Mouse (Mus musculus): Measurements from ENCODE around the gene Rnf151.

The Rnf151 gene

GRCm38 (mm10) chr17:24717943-24718342 lies at the start of gene Rnf151, which contains the start of gene Rps2:
Rnf151 (minus strand) TSS chr17:24718063.
Rps2 (plus strand) TSS chr17:24718116.
- DNase-seq = no peak

DNA sequence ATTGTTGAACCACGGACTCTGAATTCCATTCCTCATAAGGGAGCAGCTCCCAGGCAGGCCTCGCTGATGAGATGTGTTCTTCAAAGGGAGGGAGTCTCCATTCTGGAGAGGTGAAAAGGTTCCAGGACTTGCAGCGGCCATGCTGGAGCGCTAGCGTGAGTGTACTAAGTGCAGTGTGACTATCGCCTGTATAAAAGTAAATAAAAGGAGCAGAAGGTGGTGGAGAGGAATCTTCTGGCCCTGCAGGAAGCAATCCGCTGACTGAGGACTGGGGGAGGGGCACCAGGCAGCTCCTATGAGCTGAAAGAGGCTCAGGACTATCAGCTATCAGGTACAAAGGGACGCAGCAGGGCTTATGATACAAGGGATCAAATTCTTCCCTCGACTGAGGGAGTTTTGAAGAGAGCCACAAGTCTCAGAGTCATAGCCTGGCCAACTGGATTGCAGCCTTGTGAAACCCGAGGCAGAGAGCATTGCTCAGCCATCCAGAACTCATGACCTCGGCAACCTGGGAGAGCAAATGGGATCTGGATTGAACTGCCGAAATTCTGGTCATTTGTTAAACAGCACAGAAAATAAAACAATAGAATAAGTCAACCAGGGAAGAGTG lies 48.5 kb upstream of the Rnf151 start:
- peak in 1 of 2 experiments; percentile 23 for DNase-seq

- DNase-seq = peak in 1 of 2 experiments; percentile 41
These were observed 47.4 kb upstream of the Rnf151 start for GRCm38 (mm10) chr17:24765016-24765905.

GRCm38 (mm10) chr17:24761121-24761520 lies 43.3 kb upstream of the Rnf151 start:
- DNase-seq = peak in 1 of 2 experiments; percentile 57

DNA sequence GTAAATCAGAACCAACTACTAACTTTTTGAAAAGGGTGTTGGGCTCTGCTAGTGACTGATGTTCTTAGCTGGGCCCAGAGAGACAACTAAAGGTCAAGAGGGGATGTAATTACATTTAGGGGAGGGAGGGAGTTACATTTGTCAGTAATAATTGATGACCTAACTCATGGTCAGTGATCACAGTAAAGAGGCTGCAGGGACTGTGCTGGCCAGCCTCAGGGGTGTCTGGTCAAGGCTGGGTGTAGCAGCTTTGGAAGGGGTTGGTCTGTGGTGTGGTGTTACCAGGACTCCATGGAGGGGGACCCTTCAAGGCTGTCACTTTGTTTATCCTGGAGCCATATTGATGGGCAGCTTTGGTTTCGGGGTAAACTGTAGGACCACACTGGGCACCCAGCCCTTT lies 39.5 kb upstream of the Rnf151 start:
- no peak for DNase-seq

DNA sequence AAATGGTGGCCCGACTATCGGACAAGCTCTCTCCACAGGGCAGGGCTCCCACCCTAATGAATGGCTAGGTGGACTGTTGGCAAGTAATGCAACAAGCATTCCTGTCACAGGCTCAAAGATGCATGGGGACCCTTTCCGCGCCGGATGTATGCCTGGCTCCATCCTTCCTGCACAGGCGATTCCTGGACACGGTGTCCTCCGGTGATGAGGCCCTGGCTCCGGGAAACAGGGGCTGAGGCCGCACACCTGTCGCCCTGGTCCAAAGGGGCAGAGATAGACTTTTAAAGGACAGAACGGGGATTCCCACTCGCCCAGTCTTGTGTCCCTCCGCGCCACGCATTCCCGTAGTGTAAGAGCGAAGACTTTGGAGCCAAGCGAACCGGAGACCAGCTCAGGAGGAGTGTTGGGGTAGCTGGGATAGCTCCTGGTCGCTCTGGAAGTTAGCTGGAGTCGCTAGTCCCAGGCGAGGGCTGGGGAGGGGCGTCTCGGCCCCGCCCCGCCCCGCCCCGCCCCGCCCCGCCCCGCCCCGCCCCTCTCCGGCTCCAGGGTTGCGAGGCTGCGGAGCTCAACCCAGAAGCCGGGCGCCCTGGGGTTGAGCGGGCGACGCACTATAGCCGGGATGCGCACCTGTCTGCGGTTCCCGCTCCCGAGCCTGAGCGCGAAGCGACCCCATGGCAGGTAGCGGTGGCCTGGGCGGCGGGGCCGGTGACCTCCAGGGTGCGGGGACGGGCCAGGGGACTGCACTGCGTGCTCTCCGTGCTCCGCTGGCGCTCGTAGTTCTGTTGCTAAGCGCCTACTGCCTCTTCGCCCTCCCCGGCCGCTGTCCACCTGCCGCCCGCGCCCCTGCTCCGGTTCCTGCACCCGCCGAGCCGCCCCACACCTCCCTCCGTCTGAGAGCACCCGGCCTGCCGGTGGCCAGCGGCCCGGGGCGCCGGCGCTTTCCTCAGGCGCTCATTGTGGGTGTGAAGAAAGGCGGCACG lies 34.8 kb upstream of the Rnf151 start, which contains the start of gene Hs3st6:
Hs3st6 (plus strand) TSS at position 574 of the 980 bp plus-strand sequence.
- no peak for DNase-seq

DNA sequence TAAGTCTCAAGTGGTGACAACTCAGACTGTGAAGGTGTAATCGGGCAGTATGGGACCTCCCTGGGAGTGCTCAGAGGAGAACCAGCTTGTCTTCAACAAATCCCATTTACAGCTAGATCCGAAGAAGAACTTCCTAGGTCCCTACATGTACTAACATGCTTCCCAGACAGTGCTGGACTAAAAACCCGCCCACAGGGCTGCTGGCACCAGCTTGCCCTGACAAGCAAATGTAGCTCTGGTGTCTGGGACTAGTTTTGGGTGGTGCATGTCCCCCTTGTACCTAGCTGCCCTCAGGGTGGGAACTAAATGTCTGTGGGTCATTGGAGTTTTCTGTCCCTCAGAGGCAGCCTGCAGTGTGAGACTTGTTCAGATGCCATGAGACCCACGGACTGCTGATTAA lies 33.7 kb upstream of the Rnf151 start:
- DNase-seq = no peak

DNA sequence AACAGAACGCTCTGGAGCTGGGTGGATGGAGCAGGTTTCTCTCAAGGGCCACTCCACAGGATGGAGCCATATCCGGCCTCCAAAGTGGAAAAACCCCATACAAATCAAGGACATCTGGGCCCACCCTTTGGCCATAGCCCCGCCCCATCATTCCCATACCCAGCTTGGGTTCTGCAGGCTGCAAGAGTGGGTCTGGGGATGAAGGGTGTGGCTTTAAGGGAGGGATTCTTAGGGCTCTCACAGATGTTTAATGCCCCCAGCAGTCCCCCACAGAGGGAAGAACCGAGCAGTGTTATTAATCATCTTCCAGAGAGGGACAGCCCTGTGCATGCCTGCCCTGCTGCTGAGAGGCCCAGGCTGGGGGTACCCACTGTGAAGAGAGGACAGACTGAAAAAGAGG lies 29.1 kb upstream of the Rnf151 start:
- DNase-seq = no peak

- DNase-seq = peak; percentile 74 to 89
These were observed 27.9 kb upstream of the Rnf151 start for GRCm38 (mm10) chr17:24745526-24746497.

DNA sequence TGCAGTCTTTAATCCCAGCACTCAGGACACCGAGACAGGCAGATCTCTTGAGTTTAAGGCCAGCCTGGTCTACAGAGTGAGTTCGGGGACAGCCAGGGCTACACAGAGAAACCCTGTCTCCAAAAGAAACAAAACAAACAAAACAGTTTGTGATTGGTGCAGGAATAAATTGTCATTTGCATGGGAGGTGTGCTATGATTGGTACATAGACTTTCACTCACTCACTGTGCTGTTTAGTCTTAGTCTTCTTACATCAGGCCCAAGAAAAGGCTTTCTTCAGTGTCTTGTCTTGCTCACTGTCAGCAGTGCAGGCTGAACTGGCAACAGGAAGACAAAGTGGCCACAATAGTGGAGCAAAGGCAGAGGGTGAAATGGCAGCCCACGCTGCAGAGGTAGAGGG lies 26.5 kb upstream of the Rnf151 start:
- DNase-seq = no peak

DNA sequence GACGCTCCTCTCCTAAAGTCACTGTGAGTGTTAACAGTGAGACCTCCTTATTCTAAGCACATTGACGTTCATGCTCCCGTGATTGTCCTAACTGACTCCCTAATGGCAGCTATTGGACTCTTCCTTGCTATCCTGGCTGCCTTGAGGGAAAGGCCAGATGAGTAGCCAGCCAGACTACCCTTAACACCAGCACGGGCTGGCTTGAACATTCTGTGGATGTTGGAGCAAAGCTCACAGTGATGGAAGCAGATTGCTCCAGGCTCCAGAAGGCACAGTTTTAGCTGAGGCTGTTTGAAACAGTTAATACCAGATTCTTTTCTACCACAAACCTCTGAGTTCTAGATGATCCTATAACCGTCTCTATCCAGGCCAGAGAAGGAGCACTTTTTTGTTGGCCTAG lies 26.0 kb upstream of the Rnf151 start:
- no peak for DNase-seq

DNA sequence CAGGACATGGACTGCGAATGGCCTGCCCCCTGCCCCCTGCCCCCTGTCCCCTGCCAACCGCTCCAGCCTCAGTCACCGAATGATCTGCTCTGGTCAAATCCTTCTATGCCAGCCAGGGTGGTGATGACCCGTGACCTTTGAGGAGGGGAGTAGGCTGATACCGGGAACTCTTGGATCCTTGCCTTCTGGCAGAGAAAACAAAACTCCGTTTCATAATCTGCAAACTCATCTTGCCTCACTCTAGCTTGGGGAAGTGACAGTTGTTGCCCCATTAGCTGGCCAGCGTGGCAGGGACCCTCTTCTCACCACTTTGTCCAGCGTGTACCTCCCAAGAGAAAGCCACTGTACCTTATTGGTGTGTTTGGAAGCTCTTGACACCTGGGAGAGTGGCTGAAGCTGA lies 24.4 kb upstream of the Rnf151 start:
- DNase-seq = no peak

DNA sequence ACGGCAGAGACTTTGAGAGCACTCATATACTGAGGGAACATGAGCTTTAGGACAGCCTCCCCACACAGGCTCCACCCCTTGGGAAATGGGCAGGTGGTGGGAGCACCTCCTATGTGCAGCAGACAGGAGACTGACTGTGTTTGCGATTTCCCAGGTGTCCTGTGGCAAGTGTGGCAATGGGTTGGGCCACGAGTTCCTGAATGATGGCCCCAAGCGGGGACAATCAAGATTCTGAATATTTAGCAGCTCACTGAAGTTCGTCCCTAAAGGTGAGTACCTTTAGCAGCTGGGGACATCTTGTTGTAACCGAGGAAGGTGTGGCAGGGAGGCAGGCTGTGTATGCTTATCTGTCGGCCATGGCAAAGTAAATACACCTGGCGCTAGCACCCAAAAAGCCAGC lies 22.1 kb upstream of the Rnf151 start:
- DNase-seq = no peak

GRCm38 (mm10) chr17:24738238-24738637 lies 20.4 kb upstream of the Rnf151 start:
- peak in 1 of 2 experiments; percentile 12 for DNase-seq

GRCm38 (mm10) chr17:24737135-24737810 lies 19.4 kb upstream of the Rnf151 start:
- no peak for DNase-seq

- DNase-seq = peak; percentile 98
These were observed 18.6 kb upstream of the Rnf151 start, which contains the start of gene Msrb1 for GRCm38 (mm10) chr17:24736330-24737051. Msrb1 (plus strand) TSS chr17:24736642.

GRCm38 (mm10) chr17:24735446-24735845 lies 17.6 kb upstream of the Rnf151 start:
- DNase-seq = peak in 1 of 2 experiments; percentile 20

DNA sequence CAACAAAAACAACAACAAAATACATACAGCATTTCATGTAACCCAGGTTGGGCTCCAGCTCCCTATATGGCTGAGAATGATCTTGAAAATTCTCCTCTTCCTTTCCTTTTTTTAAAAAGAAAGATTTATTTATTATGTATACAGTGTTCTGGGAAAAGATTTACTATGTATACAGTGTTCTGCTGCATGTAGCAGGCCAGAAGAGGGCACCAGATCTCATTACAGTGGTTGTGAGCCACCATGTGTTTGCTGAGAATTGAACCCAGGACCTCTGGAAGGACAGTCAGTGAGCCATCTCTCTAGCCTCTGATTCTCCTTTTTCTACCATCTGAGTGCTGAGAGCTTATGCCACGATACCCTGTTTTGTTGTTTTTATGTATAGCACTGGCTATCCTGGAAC lies 16.6 kb upstream of the Rnf151 start:
- no peak for DNase-seq

GRCm38 (mm10) chr17:24733434-24734050 lies 15.7 kb upstream of the Rnf151 start:
- no peak for DNase-seq
